In the genomic region with DNA sequence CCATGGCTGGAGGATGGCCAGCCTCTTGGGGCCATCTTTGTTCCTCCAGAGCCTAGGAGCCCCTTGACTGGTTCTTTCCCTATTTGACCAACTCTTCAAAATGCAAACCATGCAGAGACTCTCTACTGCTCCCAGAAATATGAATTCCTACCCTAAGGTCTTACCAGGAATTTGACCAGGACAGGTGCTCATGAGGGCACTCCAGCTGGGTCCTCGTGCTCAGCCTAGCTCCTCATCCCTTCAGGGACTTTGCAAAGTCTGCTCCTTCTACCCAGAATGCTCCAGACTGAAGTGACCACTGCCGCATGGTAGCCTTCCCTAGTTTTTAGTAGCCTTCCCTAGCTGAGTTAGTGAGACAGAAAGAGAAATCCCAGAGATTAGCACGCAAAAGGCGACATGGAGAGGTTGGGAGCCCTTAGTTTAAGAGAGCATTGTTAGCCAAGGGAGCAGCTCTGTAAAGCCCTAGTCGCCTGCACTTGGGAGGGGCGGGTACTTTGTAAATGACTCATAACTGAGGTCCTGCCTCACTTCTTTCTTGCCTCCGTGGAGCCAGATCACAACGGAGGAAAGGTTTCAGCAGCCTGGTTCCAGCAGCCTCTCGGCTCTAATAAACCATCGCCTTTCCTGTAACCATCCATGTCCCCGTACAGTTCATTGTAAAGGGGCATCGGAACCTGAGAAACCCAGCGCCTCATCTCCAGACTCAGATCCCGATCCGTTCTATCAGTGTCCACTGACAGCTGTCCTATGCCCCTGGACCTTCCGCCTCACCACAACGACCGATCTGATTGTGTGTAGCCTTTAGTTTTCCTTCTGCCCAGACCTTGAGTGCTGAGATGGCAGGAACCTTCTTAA, we compare ENCODE assay signal across 8 mouse cellular contexts. TPM values are rescaled to one million over a fixed set of nuclear protein-coding genes. Genes with fewer than 3 reads are reported as not detected.
DNase-seq lines count a peak whose midpoint lies in the region; ATAC-seq lines count a peak whose summit lies in the region.

No protein-coding gene starts in this region.

- no peaks in the 10 kb centered on the region for H3K36me3 ChIP-seq in forebrain, embryonic 14.5 days (ENCODE audit: control insufficient read depth, insufficient read depth, low read length)
- no peaks in the 10 kb centered on the region for H3K36me3 ChIP-seq in liver, embryonic 13.5 days

- no peak for ATAC-seq in forebrain, embryonic 14.5 days
- no peak for ATAC-seq in liver, embryonic 13.5 days (ENCODE audit: low read depth)

- H3K4me3 ChIP-seq in forebrain, embryonic 14.5 days (ENCODE audit: low read depth, low read length): peak overlapping the region; percentile 35; the same call in 1 of the 2 replicates
- H3K4me3 ChIP-seq in liver, embryonic 13.5 days (replicated peaks): peak overlapping the region; percentile 58

- H3K27ac ChIP-seq in forebrain, embryonic 14.5 days (ENCODE audit: low read depth, low read length): peak overlapping the region; percentile 76
- no peak overlapping the region for H3K27ac ChIP-seq in liver, embryonic 13.5 days

- H3K9me3 ChIP-seq in forebrain, embryonic 14.5 days (replicated peaks; ENCODE audit: control insufficient read depth, low read length): no peaks in the 10 kb centered on the region
- H3K9me3 ChIP-seq in liver, embryonic 13.5 days (replicated peaks): no peaks in the 10 kb centered on the region

- 20% methylated on average over 18 of the region's 18 CpGs for WGBS in forebrain, embryonic 14.5 days
- WGBS in liver, embryonic 13.5 days (ENCODE audit: insufficient replicate concordance): 27% methylated on average over 18 of the region's 18 CpGs

- peaks cover 13% of the 10 kb centered on the region; the same call in 1 of the 2 replicates for H3K4me1 ChIP-seq in forebrain, embryonic 14.5 days (ENCODE audit: control insufficient read depth, insufficient read depth, low read length)
- H3K4me1 ChIP-seq in liver, embryonic 13.5 days (replicated peaks): peaks cover 81% of the 10 kb centered on the region

- peak; percentile 44 for DNase-seq in adrenal gland, postnatal 14 days
- DNase-seq in adrenal gland, postnatal 25 days: no peak
- DNase-seq in 416B (ENCODE audit: low read depth): peak; percentile 53
- no peak for DNase-seq in forebrain, embryonic 14.5 days (ENCODE audit: low spot score)
- no peak for DNase-seq in liver, embryonic 13.5 days
- DNase-seq in frontal cortex, postnatal 14 days (ENCODE audit: low spot score in 2 of 2): no peak
- no peak for DNase-seq in kidney, postnatal 14 days
- DNase-seq in kidney, adult 18-20 months: no peak

- H3K27me3 ChIP-seq in forebrain, embryonic 14.5 days (replicated peaks; ENCODE audit: control insufficient read depth, insufficient read depth, low read length): peaks cover 13% of the 10 kb centered on the region
- peaks cover 49% of the 10 kb centered on the region for H3K27me3 ChIP-seq in liver, embryonic 13.5 days

- H3K9ac ChIP-seq in forebrain, embryonic 14.5 days (ENCODE audit: low read length): peak overlapping the region; percentile 61; the same call in 1 of the 2 replicates
- peak overlapping the region; percentile 59 for H3K9ac ChIP-seq in liver, embryonic 13.5 days

- peak overlapping the region; percentile 86 for H3K4me2 ChIP-seq in forebrain, embryonic 14.5 days (ENCODE audit: low read length)
- peak overlapping the region; percentile 81 for H3K4me2 ChIP-seq in liver, embryonic 13.5 days

RNA-seq across cellular contexts. Expression of a gene that starts 28.2 kb away (rescaled TPM):
- 13.6 and 14.9 TPM in 2 replicates for total RNA-seq in adrenal gland, postnatal 14 days (2021)
- total RNA-seq in adrenal gland, postnatal 25 days (2021): 8.7 and 12.4 TPM in 2 replicates
- 3.7 and 3.8 TPM in 2 replicates for polyA plus RNA-seq in forebrain, embryonic 14.5 days (2014; fragmentation: Nextera tagmentation; extraction: Ambion mirVana)
- 18.6 and 20.5 TPM in 2 replicates for polyA plus RNA-seq in liver, embryonic 13.5 days (2015; fragmentation: Nextera tagmentation; extraction: Ambion mirVana)

Comparison
In these comparisons a context has a peak if more than half of its experiments do, and no peak if none do; other contexts are left out.
1. DNase-seq: peak in adrenal gland, postnatal 14 days (single experiment) and 416B (single experiment); none in adrenal gland, postnatal 25 days (single experiment), forebrain, embryonic 14.5 days (single experiment), liver, embryonic 13.5 days (single experiment), frontal cortex, postnatal 14 days (0 of 2), kidney, postnatal 14 days (single experiment) and kidney, adult 18-20 months (single experiment).